In genomic region chr11:85311645-85312490, GRCm38 (mm10) we compare ENCODE assay signal across 8 mouse cellular contexts. TPM values are rescaled to one million over a fixed set of nuclear protein-coding genes. Genes with fewer than 3 reads are reported as not detected.
DNase-seq lines count a peak whose midpoint lies in the region; ATAC-seq and TF ChIP-seq lines count a peak whose summit lies in the region.

No protein-coding gene starts in this region.

- no peaks in the 10 kb centered on the region for H3K79me2 ChIP-seq in heart, adult 2 months (replicated peaks; ENCODE audit: control insufficient read depth, insufficient read depth, low read length)

- H3K36me3 ChIP-seq in embryonic facial prominence, embryonic 10.5 days (replicated peaks), result peaks cover 31% of the 10 kb centered on the region
- H3K36me3 ChIP-seq in heart, adult 2 months (ENCODE audit: control insufficient read depth, insufficient read depth, low read length), result peaks cover 5% of the 10 kb centered on the region; the same call in 1 of the 2 replicates
- H3K36me3 ChIP-seq in midbrain, postnatal 0 days (ENCODE audit: insufficient read depth, low read length), result no peaks in the 10 kb centered on the region
- H3K36me3 ChIP-seq in stomach, embryonic 14.5 days (ENCODE audit: control insufficient read depth, insufficient read depth, low read length), result no peaks in the 10 kb centered on the region; the same call in none of the 2 replicates

- no peak for TF ChIP-seq EP300 in heart, adult 2 months (IDR thresholded peaks at IDR 0.05; ENCODE audit: insufficient read depth, low read depth, low read length)

- intact Hi-C loops in heart, adult 2 months (cut with DNase I), result loop anchor here (1.0 to 2.0 kb wide), 3 partner anchors 41 to 172 kb away; partner anchors contain the start of genes Appbp2, Bcas3 and Usp32

- under 1% methylated on average over 56 of the region's 56 CpGs for WGBS in embryonic facial prominence, embryonic 10.5 days
- under 1% methylated on average over 56 of the region's 56 CpGs for WGBS in heart, adult 2 months
- WGBS in midbrain, postnatal 0 days, result under 1% methylated on average over 50 of the region's 56 CpGs
- under 1% methylated on average over 56 of the region's 56 CpGs for WGBS in stomach, embryonic 14.5 days

- H3K4me1 ChIP-seq in embryonic facial prominence, embryonic 10.5 days, result peaks cover 19% of the 10 kb centered on the region
- H3K4me1 ChIP-seq in heart, adult 2 months (ENCODE audit: control insufficient read depth, insufficient read depth, low read length), result peaks cover 4% of the 10 kb centered on the region
- no peaks in the 10 kb centered on the region for H3K4me1 ChIP-seq in midbrain, postnatal 0 days (ENCODE audit: insufficient read depth, low read length)
- peaks cover 8% of the 10 kb centered on the region; the same call in 1 of the 2 replicates for H3K4me1 ChIP-seq in stomach, embryonic 14.5 days (ENCODE audit: control insufficient read depth, insufficient read depth, low read length)

- H3K4me3 ChIP-seq in embryonic facial prominence, embryonic 10.5 days, result peak overlapping the region; percentile 96
- peak overlapping the region; percentile 87 for H3K4me3 ChIP-seq in heart, adult 2 months
- H3K4me3 ChIP-seq in midbrain, postnatal 0 days (ENCODE audit: low read depth, low read length), result peak overlapping the region; percentile 91
- peak overlapping the region; percentile 98 for H3K4me3 ChIP-seq in stomach, embryonic 14.5 days (ENCODE audit: low read depth, low read length)

- TF ChIP-seq CTCF in heart, adult 2 months (IDR thresholded peaks at IDR 0.05), result peak; percentile 73
- TF ChIP-seq CTCF in midbrain, postnatal 0 days (IDR thresholded peaks at IDR 0.05), result peak; percentile 67

- peak overlapping the region; percentile 93 for H3K4me2 ChIP-seq in midbrain, postnatal 0 days (ENCODE audit: low read depth, low read length, poor library complexity, severe bottlenecking)
- peak overlapping the region; percentile 85 for H3K4me2 ChIP-seq in stomach, embryonic 14.5 days (replicated peaks; ENCODE audit: low read depth, low read length)

- no peak for TF ChIP-seq POLR2A in heart, adult 2 months (IDR thresholded peaks at IDR 0.05; ENCODE audit: insufficient read depth, low read depth, low read length)

- ATAC-seq in midbrain, postnatal 0 days (ENCODE audit: low FRiP score), result peak; percentile 15; the same call in 1 of the 2 replicates
- no peak for ATAC-seq in stomach, embryonic 14.5 days (ENCODE audit: insufficient number of reproducible peaks, insufficient read depth, low FRiP score, low read depth)

- 0 out of 2 replicates have a peak, but pooled peaks cover 4% of the 10 kb centered on the region for H3K27me3 ChIP-seq in embryonic facial prominence, embryonic 10.5 days (replicated peaks; ENCODE audit: low read depth, poor library complexity, severe bottlenecking)
- H3K27me3 ChIP-seq in heart, adult 2 months (ENCODE audit: control insufficient read depth, insufficient read depth, low read length), result no peaks in the 10 kb centered on the region
- H3K27me3 ChIP-seq in midbrain, postnatal 0 days (ENCODE audit: insufficient read depth, low read length), result no peaks in the 10 kb centered on the region
- H3K27me3 ChIP-seq in stomach, embryonic 14.5 days (ENCODE audit: control insufficient read depth, insufficient read depth, low read length), result no peaks in the 10 kb centered on the region

- H3K27ac ChIP-seq in embryonic facial prominence, embryonic 10.5 days (replicated peaks), result peak overlapping the region; percentile 94
- peak overlapping the region; percentile 98 for H3K27ac ChIP-seq in heart, adult 2 months
- H3K27ac ChIP-seq in midbrain, postnatal 0 days (ENCODE audit: low read depth, low read length), result peak overlapping the region; percentile 94
- peak overlapping the region; percentile 94 for H3K27ac ChIP-seq in stomach, embryonic 14.5 days (ENCODE audit: low read length)

- DNase-seq in B cell, adult 2 months, result peak; percentile 53 to 58
- DNase-seq in adrenal gland, postnatal 10 days, result peak; percentile 54
- DNase-seq in embryonic facial prominence, embryonic 10.5 days (ENCODE audit: low spot score), result peak; percentile 56
- DNase-seq in heart, adult 2 months, result peak; percentile 47 to 62
- DNase-seq in kidney, adult 18-20 months, result peak; percentile 40
- peak; percentile 62 for DNase-seq in liver
- peak; percentile 67 for DNase-seq in midbrain, postnatal 0 days (ENCODE audit: low spot score)

- H3K9me3 ChIP-seq in embryonic facial prominence, embryonic 10.5 days, result no peaks in the 10 kb centered on the region; the same call in 1 of the 2 replicates
- H3K9me3 ChIP-seq in midbrain, postnatal 0 days (ENCODE audit: low read length), result no peaks in the 10 kb centered on the region
- H3K9me3 ChIP-seq in stomach, embryonic 14.5 days (ENCODE audit: control insufficient read depth, low read depth, low read length), result no peaks in the 10 kb centered on the region

- H3K9ac ChIP-seq in heart, adult 2 months (ENCODE audit: low read depth, low read length), result peak overlapping the region; percentile 91
- peak overlapping the region; percentile 96 for H3K9ac ChIP-seq in midbrain, postnatal 0 days (replicated peaks; ENCODE audit: low read length, poor library complexity, severe bottlenecking)
- peak overlapping the region; percentile 94 for H3K9ac ChIP-seq in stomach, embryonic 14.5 days (replicated peaks; ENCODE audit: low read depth, low read length)

RNA-seq across cellular contexts. Expression of gene Ppm1d, which starts 0.8 kb away (rescaled TPM):
- 10 to 100 TPM; 14.9 to 17.6 TPM for total RNA-seq in adrenal gland, postnatal 10 days (2021)
- polyA plus RNA-seq in embryonic facial prominence, embryonic 10.5 days (2016; fragmentation: Nextera tagmentation; extraction: Ambion mirVana), result 21.4 and 22.7 TPM in 2 replicates
- total RNA-seq in heart, adult 2 months (2021), result 10 to 100 TPM in 1 of 2 experiments, 1 to 10 TPM in 1; 6.8 to 10.2 TPM
- polyA plus RNA-seq in heart, adult 2 months (2012; rRNA removed), result 2.9 and 5.7 TPM in 2 replicates
- 17.3 and 20.5 TPM in 2 replicates for total RNA-seq in midbrain, postnatal 0 days (2014; rRNA removed)
- 11.5 and 12.6 TPM in 2 replicates for polyA plus RNA-seq in midbrain, postnatal 0 days (2015; fragmentation: Nextera tagmentation; extraction: Ambion mirVana)
- 14.6 and 20.3 TPM in 2 replicates for polyA plus RNA-seq in stomach, embryonic 14.5 days (2014; fragmentation: Nextera tagmentation; extraction: Ambion mirVana)

RNA-seq across cellular contexts. Expression of gene Bcas3, which starts 41.1 kb away (rescaled TPM):
- total RNA-seq in adrenal gland, postnatal 10 days (2021), result 10 to 100 TPM; 33.5 to 40.0 TPM
- 26.4 and 27.7 TPM in 2 replicates for polyA plus RNA-seq in embryonic facial prominence, embryonic 10.5 days (2016; fragmentation: Nextera tagmentation; extraction: Ambion mirVana)
- total RNA-seq in heart, adult 2 months (2021), result 10 to 100 TPM; 36.0 to 40.4 TPM
- polyA plus RNA-seq in heart, adult 2 months (2012; rRNA removed), result 23.0 and 26.6 TPM in 2 replicates
- total RNA-seq in midbrain, postnatal 0 days (2014; rRNA removed), result 34.7 and 36.3 TPM in 2 replicates
- 28.4 and 32.7 TPM in 2 replicates for polyA plus RNA-seq in midbrain, postnatal 0 days (2015; fragmentation: Nextera tagmentation; extraction: Ambion mirVana)
- polyA plus RNA-seq in stomach, embryonic 14.5 days (2014; fragmentation: Nextera tagmentation; extraction: Ambion mirVana), result 20.4 and 22.6 TPM in 2 replicates
